Mouse (Mus musculus) CD4-positive, CD25-positive, alpha-beta regulatory T cell, adult 4 months (primary cell): ENCODE data around the gene Hyal2. TPM values are rescaled to one million over a fixed set of nuclear protein-coding genes. Genes with fewer than 3 reads are reported as not detected.
"Not testable (repeated sequence)": the region's sequence is repeated elsewhere in the genome, so short reads cannot be mapped to it uniquely, and the experiment has no call there.

Source experiments
- ATAC-seq: one replicate; pipeline ENCODE4 v1.8.0; 2017
- polyA plus RNA-seq, 2 experiments: library from polyadenylated mRNA; unstranded; fragments of 100-300 nt; shearing (Covaris generic); gene quantifications; one replicate each; pipeline ENCODE4 v1.2.1; 2017

Hyal2 gene
- polyA plus RNA-seq, 2 experiments from 2014 or later, result 11.0 to 11.7 TPM

GRCm38 (mm10) chr9:107570016-107570415 lies 2.3 kb downstream of the Hyal2 start:
- no peak for ATAC-seq

GRCm38 (mm10) chr9:107570845-107571244 lies 3.1 kb downstream of the Hyal2 start:
- no peak for ATAC-seq

GRCm38 (mm10) chr9:107571534-107572326 lies 4.0 kb downstream of the Hyal2 start:
- no peak for ATAC-seq

- no peak for ATAC-seq
Observed at GRCm38 (mm10) chr9:107572327-107572662, 4.5 kb downstream of the Hyal2 start.

- ATAC-seq, result not testable (repeated sequence)
Observed at GRCm38 (mm10) chr9:107573774-107574173, 6.0 kb downstream of the Hyal2 start.

DNA sequence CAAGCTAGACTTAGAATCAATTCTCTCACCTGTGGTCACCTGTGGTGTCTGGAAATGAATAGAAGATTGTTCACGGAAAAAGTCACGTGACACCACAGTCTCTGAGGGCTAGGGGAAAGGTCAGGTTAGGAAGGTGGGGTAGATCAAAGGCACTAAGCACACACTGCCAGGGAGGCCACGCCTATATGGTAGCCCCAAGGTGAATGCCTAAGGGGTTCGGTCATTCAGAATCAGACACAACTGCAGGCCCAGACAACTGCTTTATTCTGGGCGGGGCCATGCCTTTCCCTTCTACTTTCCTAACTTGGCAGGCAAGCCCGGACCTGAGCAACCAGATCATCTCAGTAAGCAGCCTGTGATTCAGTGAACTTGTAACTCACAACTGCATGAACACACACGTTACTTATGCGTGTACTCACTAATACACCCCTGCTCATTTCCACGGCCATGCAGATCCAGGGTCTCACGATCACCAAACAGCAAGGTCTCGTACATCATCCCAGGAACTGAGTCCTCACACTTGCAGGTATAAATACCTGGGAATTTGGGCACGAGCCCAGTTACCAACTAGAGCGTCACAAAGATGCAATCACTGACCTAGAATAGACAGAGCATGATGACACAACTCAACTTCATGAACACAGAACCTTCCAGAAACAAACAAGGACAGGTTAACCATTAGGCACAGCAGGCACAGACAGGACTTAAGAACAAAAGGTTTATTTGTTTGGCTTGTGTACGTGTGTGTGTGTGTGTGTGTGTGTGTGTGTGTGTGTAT lies 8.0 kb downstream of the Hyal2 start:
- ATAC-seq, result no peak

DNA sequence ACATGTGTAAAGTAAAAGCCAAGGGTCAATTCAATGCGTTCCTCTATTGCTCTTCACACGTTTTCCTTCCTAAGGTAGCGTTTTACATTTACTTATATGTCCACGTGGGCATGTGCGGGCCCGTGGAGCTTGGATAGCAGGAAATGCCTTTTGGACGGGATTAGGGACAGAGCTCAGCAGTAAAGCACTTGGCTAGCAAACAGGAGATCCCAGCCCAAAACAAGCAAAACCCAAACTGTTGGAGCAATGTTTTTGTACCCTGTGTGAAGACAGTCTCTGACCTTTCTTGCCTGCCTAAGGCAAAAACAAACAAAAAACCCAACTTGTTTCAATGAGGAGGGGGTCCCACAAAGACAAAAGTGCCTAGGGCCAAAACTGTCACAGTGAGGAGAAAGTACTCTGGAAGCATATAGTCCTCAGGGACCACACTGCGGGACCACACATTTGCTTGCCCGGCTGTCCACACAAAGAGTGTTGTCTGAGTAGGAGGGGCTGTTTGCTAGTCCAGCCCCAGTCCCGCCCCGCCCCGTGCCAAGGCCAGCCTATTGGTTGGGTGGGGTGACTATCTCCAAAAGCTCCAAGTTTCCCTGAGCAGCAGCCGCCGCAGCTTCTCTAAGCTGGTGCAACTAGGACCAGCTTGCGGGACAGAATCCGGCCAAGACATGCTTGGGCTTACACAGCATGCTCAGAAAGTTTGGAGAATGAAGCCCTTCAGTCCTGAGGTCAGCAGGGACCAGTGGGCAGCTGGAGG lies 8.8 kb downstream of the Hyal2 start, which contains the start of gene Hyal1:
Gene Hyal1, plus strand, starts transcription at position 571 of the 751 bp plus-strand sequence.
- ATAC-seq, result no peak

GRCm38 (mm10) chr9:107577871-107578270 lies 10.1 kb downstream of the Hyal2 start:
- no peak for ATAC-seq

- ATAC-seq, result no peak
Observed at GRCm38 (mm10) chr9:107578587-107578986, 10.8 kb downstream of the Hyal2 start, which contains the start of gene Naa80. Naa80 (plus strand) TSS chr9:107578887.

- ATAC-seq, result no peak
Observed at GRCm38 (mm10) chr9:107579023-107579900, 11.5 kb downstream of the Hyal2 start.

GRCm38 (mm10) chr9:107580501-107581317 lies 13.0 kb downstream of the Hyal2 start, which contains the start of gene Hyal3:
Hyal3 (plus strand) TSS chr9:107580818.
- peak; percentile 96 for ATAC-seq

DNA sequence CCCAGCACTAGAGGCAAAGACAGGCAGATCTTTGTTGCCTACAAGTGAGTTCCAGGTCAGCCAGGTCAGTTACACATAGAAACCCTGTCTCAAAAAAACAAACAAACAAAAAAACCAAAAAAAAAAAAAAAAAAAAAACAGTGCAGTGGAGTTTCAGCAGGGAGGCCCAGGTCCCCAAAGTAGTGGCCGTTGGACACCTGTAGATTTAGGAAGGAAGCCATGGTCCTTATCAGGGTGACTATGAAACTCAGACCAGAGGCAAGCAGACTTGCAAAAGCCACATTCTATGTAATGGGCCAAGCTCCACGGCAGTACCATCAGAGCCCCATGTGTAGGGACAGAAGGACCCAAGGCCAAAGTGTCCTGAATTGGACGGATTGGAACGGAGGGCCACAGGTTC lies 13.8 kb downstream of the Hyal2 start:
- no peak for ATAC-seq

DNA sequence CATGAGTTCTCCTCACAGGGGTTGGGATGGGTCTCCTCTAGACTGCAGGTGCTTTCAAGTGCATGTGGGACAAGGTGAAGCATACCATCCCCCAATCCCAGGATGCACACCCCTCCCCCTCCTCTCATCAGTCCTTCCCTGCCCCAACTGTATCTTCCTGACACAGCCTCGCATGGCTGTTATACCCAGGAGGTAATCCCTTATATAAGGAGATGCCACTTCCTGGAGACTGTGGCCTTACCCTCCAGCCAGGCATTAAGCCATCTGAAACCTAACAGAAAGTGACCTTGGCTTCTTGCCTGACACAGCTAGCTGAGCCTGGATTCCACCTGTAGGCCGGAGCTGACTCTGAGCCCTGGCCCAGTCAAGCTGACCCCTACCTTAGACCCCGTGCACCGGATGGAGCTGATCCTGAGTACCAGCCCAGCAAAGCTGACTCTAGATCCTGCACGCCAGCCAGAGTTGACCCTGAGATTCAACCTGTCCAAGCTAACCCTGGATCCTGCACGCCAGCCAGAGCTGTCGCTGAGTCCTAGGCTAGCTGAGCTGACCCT lies 14.8 kb downstream of the Hyal2 start:
- no peak for ATAC-seq

DNA sequence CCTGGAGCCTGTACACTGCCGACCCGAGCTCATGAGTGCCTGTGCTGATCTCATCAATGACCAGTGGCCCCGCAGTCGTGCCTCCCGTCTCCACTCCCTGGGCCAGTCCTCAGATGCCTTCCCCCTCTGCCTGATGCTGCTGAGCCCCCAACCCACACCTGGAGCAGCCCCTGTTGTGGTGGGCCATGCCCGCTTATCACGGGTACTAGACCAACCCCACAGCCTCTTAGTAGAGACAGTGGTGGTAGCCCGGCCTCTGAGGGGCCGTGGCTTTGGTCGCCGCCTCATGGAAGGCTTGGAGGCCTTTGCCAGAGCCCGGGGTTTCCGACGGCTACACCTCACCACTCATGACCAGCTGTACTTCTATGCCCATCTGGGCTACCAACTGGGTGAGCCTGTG lies 15.4 kb downstream of the Hyal2 start:
- no peak for ATAC-seq

- ATAC-seq, result no peak
Observed at GRCm38 (mm10) chr9:107586504-107586903, 18.8 kb downstream of the Hyal2 start.

DNA sequence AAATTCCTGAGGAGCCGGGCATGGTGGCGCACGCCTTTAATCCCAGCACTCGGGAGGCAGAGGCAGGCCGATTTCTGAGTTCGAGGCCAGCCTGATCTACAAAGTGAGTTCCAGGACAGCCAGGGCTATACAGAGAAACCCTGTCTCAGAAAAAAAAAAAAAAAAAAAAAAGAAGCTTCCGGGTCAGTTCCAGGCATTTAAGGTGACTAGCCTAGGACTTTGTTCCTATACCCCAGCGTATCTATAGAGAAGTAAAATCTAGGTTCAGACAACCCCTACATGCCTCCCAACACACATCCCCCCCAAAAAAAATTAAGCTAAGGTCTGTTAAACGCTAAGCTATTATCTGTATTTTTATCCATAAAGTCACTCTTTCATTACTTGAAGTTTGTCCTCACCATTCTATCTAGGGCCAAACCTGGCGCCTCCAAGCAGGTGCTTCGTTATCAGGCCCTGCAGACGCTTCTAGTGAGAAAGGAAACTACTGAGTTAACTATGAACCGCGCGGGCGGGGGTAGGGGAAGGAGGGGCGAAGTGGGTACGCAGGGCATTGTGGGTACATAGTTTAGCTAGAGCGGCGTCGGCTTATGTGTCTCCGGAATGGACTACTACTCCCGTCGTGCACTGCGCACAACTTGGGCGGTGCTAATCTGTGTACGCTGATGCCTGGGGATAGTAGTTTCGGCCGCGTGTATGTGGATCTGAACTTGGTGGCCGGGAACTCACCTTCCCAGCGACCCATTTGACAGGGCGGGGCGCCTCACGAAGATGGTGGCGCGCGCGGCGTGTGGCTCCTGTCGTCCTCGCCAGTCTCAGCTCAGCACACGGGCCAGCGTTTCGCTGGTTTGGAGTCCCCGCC lies 19.5 kb downstream of the Hyal2 start, which contains the start of gene Ifrd2:
Gene Ifrd2, plus strand, starts transcription at position 669 of the 859 bp plus-strand sequence.
- ATAC-seq, result peak; percentile 99

DNA sequence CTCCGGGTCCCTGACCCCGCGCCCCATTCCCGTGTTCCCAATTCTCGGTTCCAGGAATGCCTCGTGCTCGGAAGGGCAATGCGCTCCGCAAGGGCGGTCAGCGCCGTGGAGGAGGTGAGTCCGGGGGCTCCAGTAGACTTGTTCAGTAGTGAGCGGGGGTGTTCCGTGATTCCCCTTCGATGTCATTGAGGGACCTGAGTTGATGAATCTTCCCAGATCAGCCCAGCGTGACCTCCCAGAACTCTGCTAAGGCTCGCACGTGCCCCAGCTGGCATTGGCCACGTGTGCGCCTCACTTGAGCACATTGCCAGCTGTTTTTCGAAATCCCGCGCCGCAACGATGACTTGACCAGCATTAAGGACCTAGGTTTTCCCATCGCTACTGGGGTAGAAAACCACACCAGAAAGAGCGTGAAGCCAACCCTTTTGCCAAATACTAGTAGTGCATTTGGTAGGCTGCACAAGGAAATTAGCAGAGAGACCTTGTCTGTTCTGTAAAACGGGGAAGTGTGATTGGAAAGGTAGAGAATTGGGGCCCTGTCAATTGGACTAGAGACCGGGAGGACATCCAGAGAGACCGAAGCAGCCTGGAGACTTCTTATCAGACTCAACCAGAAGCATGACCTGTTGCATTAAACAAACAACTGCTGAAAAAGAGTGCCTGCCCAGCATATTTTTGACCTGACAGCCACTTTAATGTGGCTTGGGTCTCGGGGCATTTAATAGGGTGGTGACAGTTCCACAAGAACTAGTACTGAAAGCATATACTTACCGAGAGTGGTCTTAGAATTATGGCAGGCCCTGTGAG lies 20.3 kb downstream of the Hyal2 start:
- peak; percentile 5 for ATAC-seq

- no peak for ATAC-seq
Observed at GRCm38 (mm10) chr9:107590058-107590772, 22.5 kb downstream of the Hyal2 start.
